Mouse (Mus musculus): ENCODE measurements around the gene Glrx3. TPM values are rescaled to one million over a fixed set of nuclear protein-coding genes. Genes with fewer than 3 reads are reported as not detected.

Gene Glrx3
- polyA plus RNA-seq (2014; fragmentation: Nextera tagmentation; extraction: Ambion mirVana): 328 and 351 TPM in 2 replicates

GRCm38 (mm10) chr7:137437440-137438178 lies at the start of gene Glrx3:
Gene Glrx3, plus strand, starts transcription at chr7:137437614.
- under 1% methylated on average over 54 of the region's 69 CpGs for WGBS
- H3K27me3 ChIP-seq (ENCODE audit: control insufficient read depth, insufficient read depth, low read length): no peaks in the 10 kb centered on the region
- ATAC-seq (replicated peaks; ENCODE audit: insufficient number of reproducible peaks, low FRiP score, low TSS enrichment, low read depth): peak; percentile 92

GRCm38 (mm10) chr7:137387863-137388262 lies 49.6 kb upstream of the Glrx3 start:
- Histone ChIP-seq H3K4me1 (ENCODE audit: control insufficient read depth, insufficient read depth, low read length) (no peaks in the 10 kb centered on the region), H3K27ac (replicated peaks; ENCODE audit: low read depth, low read length) (no peak overlapping the region), H3K4me3 (ENCODE audit: low read depth, low read length) (no peak overlapping the region), H3K9ac (replicated peaks; ENCODE audit: low read length) (no peak overlapping the region), H3K9me3 (replicated peaks; ENCODE audit: control insufficient read depth, low read length) (no peaks in the 10 kb centered on the region), H3K4me2 (ENCODE audit: low read depth, low read length) (no peak overlapping the region), H3K36me3 (replicated peaks; ENCODE audit: control insufficient read depth, insufficient read depth, low read depth, low read length) (no peaks in the 10 kb centered on the region), H3K27me3 (ENCODE audit: control insufficient read depth, insufficient read depth, low read length) (no peaks in the 10 kb centered on the region)
- DNase-seq (ENCODE audit: low spot score) (no peak), ATAC-seq (replicated peaks; ENCODE audit: insufficient number of reproducible peaks, low FRiP score, low TSS enrichment, low read depth) (no peak)
- WGBS: 91% methylated on average over 5 of the region's 5 CpGs

More at GRCm38 (mm10) chr7:137437440-137438178, at the start of gene Glrx3:
- no peaks in the 10 kb centered on the region; the same call in 1 of the 2 replicates for H3K4me1 ChIP-seq (ENCODE audit: control insufficient read depth, insufficient read depth, low read length)
- H3K4me2 ChIP-seq (ENCODE audit: low read depth, low read length): peak within 1 kb of the TSS; percentile 62
- DNase-seq (ENCODE audit: low spot score): peak; percentile 96
- no peaks in the 10 kb centered on the region for H3K9me3 ChIP-seq (replicated peaks; ENCODE audit: control insufficient read depth, low read length)
- peak within 1 kb of the TSS; percentile 96 for H3K9ac ChIP-seq (replicated peaks; ENCODE audit: low read length)
- peak within 1 kb of the TSS; percentile 92 for H3K4me3 ChIP-seq (ENCODE audit: low read depth, low read length)
- H3K36me3 ChIP-seq (replicated peaks; ENCODE audit: control insufficient read depth, insufficient read depth, low read depth, low read length): no peaks in the 10 kb centered on the region
- peak within 1 kb of the TSS; percentile 70 for H3K27ac ChIP-seq (replicated peaks; ENCODE audit: low read depth, low read length)

GRCm38 (mm10) chr7:137395421-137395820 lies 42.0 kb upstream of the Glrx3 start:
- H3K9ac ChIP-seq (replicated peaks; ENCODE audit: low read length): no peak overlapping the region
- no peak for DNase-seq (ENCODE audit: low spot score)
- no peaks in the 10 kb centered on the region for H3K36me3 ChIP-seq (replicated peaks; ENCODE audit: control insufficient read depth, insufficient read depth, low read depth, low read length)
- no peaks in the 10 kb centered on the region for H3K9me3 ChIP-seq (replicated peaks; ENCODE audit: control insufficient read depth, low read length)
- H3K4me2 ChIP-seq (ENCODE audit: low read depth, low read length): no peak overlapping the region
- ATAC-seq (replicated peaks; ENCODE audit: insufficient number of reproducible peaks, low FRiP score, low TSS enrichment, low read depth): no peak
- WGBS: 88% methylated on average over 4 of the region's 4 CpGs
- H3K4me3 ChIP-seq (ENCODE audit: low read depth, low read length): no peak overlapping the region
- H3K27ac ChIP-seq (replicated peaks; ENCODE audit: low read depth, low read length): no peak overlapping the region
- no peaks in the 10 kb centered on the region for H3K4me1 ChIP-seq (ENCODE audit: control insufficient read depth, insufficient read depth, low read length)
- no peaks in the 10 kb centered on the region for H3K27me3 ChIP-seq (ENCODE audit: control insufficient read depth, insufficient read depth, low read length)

- H3K4me1 ChIP-seq (ENCODE audit: control insufficient read depth, insufficient read depth, low read length): no peaks in the 10 kb centered on the region
- H3K27me3 ChIP-seq (ENCODE audit: control insufficient read depth, insufficient read depth, low read length): no peaks in the 10 kb centered on the region
- no peaks in the 10 kb centered on the region; the same call in 1 of the 2 replicates for H3K9me3 ChIP-seq (replicated peaks; ENCODE audit: control insufficient read depth, low read length)
- no peak overlapping the region for H3K4me3 ChIP-seq (ENCODE audit: low read depth, low read length)
- DNase-seq (ENCODE audit: low spot score) (no peak), ATAC-seq (replicated peaks; ENCODE audit: insufficient number of reproducible peaks, low FRiP score, low TSS enrichment, low read depth) (no peak)
- H3K36me3 ChIP-seq (replicated peaks; ENCODE audit: control insufficient read depth, insufficient read depth, low read depth, low read length): no peaks in the 10 kb centered on the region
- no peak overlapping the region for H3K9ac ChIP-seq (replicated peaks; ENCODE audit: low read length)
- WGBS: 93% methylated on average over 8 of the region's 8 CpGs
- H3K27ac ChIP-seq (replicated peaks; ENCODE audit: low read depth, low read length): no peak overlapping the region
- H3K4me2 ChIP-seq (ENCODE audit: low read depth, low read length): no peak overlapping the region
Measured at GRCm38 (mm10) chr7:137397361-137397910, 40.0 kb upstream of the Glrx3 start.

GRCm38 (mm10) chr7:137398973-137399372 lies 38.4 kb upstream of the Glrx3 start:
- no peaks in the 10 kb centered on the region for H3K36me3 ChIP-seq (replicated peaks; ENCODE audit: control insufficient read depth, insufficient read depth, low read depth, low read length)
- no peaks in the 10 kb centered on the region for H3K27me3 ChIP-seq (ENCODE audit: control insufficient read depth, insufficient read depth, low read length)
- ATAC-seq (replicated peaks; ENCODE audit: insufficient number of reproducible peaks, low FRiP score, low TSS enrichment, low read depth): no peak
- H3K9ac ChIP-seq (replicated peaks; ENCODE audit: low read length): no peak overlapping the region
- WGBS: 94% methylated on average over 4 of the region's 4 CpGs
- H3K27ac ChIP-seq (replicated peaks; ENCODE audit: low read depth, low read length): no peak overlapping the region
- H3K9me3 ChIP-seq (replicated peaks; ENCODE audit: control insufficient read depth, low read length): no peaks in the 10 kb centered on the region; the same call in 1 of the 2 replicates
- no peaks in the 10 kb centered on the region for H3K4me1 ChIP-seq (ENCODE audit: control insufficient read depth, insufficient read depth, low read length)
- H3K4me3 ChIP-seq (ENCODE audit: low read depth, low read length): no peak overlapping the region
- no peak overlapping the region for H3K4me2 ChIP-seq (ENCODE audit: low read depth, low read length)
- no peak for DNase-seq (ENCODE audit: low spot score)

- 83% methylated on average over 2 of the region's 2 CpGs for WGBS
- no peak overlapping the region for H3K4me3 ChIP-seq (ENCODE audit: low read depth, low read length)
- no peaks in the 10 kb centered on the region for H3K27me3 ChIP-seq (ENCODE audit: control insufficient read depth, insufficient read depth, low read length)
- no peaks in the 10 kb centered on the region for H3K36me3 ChIP-seq (replicated peaks; ENCODE audit: control insufficient read depth, insufficient read depth, low read depth, low read length)
- no peak overlapping the region for H3K9ac ChIP-seq (replicated peaks; ENCODE audit: low read length)
- ATAC-seq (replicated peaks; ENCODE audit: insufficient number of reproducible peaks, low FRiP score, low TSS enrichment, low read depth): no peak
- no peak for DNase-seq (ENCODE audit: low spot score)
- H3K4me1 ChIP-seq (ENCODE audit: control insufficient read depth, insufficient read depth, low read length): no peaks in the 10 kb centered on the region
- H3K27ac ChIP-seq (replicated peaks; ENCODE audit: low read depth, low read length): no peak overlapping the region
- H3K4me2 ChIP-seq (ENCODE audit: low read depth, low read length): no peak overlapping the region
- H3K9me3 ChIP-seq (replicated peaks; ENCODE audit: control insufficient read depth, low read length): no peaks in the 10 kb centered on the region; the same call in 1 of the 2 replicates
Measured at GRCm38 (mm10) chr7:137404146-137404545, 33.3 kb upstream of the Glrx3 start.

GRCm38 (mm10) chr7:137407428-137408058 lies 29.9 kb upstream of the Glrx3 start:
- Histone ChIP-seq H3K4me2 (ENCODE audit: low read depth, low read length) (no peak overlapping the region), H3K4me3 (ENCODE audit: low read depth, low read length) (no peak overlapping the region), H3K9ac (replicated peaks; ENCODE audit: low read length) (no peak overlapping the region), H3K4me1 (ENCODE audit: control insufficient read depth, insufficient read depth, low read length) (no peaks in the 10 kb centered on the region), H3K9me3 (replicated peaks; ENCODE audit: control insufficient read depth, low read length) (no peaks in the 10 kb centered on the region), H3K27ac (replicated peaks; ENCODE audit: low read depth, low read length) (no peak overlapping the region), H3K27me3 (ENCODE audit: control insufficient read depth, insufficient read depth, low read length) (no peaks in the 10 kb centered on the region), H3K36me3 (replicated peaks; ENCODE audit: control insufficient read depth, insufficient read depth, low read depth, low read length) (no peaks in the 10 kb centered on the region)
- WGBS: 96% methylated on average over 1 of the region's 1 CpGs
- DNase-seq (ENCODE audit: low spot score): no peak
- ATAC-seq (replicated peaks; ENCODE audit: insufficient number of reproducible peaks, low FRiP score, low TSS enrichment, low read depth): no peak
